Mouse (Mus musculus) brain, adult 2 months (tissue): ENCODE measurements at regions not wholly inside any gene's neighbourhood (a gene's known extent, or its start where the extent isn't known, plus 50 kb on each side); places are given as distances from the start of the nearest gene placed in this dataset.
A peak's percentile ranks its signal among the peaks of the same experiment; 100 is the strongest.

Experiments used
- DNase-seq: peaks from one replicate; pipeline ENCODE4 v3.0.0; 2011; ENCODE audit warnings: low read depth, low spot score

DNA sequence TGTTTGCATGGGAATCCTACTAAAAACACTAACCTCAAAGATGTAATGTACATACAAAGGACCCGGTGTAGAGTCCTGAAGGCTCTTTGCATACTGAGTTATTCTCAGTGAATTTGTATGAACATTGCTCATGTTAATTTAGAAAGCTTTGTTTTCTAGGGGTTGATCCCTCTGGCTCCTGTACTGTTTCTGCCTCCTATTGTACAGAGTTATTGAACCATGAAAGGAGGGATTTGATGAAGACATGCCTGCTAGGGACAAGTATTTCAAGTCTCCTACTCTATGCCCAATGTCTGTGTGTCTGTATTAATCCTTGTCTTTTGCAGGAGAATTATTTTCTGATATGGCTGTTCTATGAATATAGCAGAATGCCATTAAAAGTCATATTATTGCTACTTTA is 1425.1 kb downstream of the Fam181b start:
- DNase-seq = no peak

GRCm38 (mm10) chr7:94517002-94517401 is 1437.3 kb downstream of the Fam181b start:
- no peak for DNase-seq

GRCm38 (mm10) chr7:94532520-94532919 is 1452.9 kb downstream of the Fam181b start:
- no peak for DNase-seq

GRCm38 (mm10) chr7:94548332-94548731 is 1468.7 kb downstream of the Fam181b start:
- no peak for DNase-seq

GRCm38 (mm10) chr7:94581475-94581874 is 1501.8 kb downstream of the Fam181b start:
- no peak for DNase-seq

GRCm38 (mm10) chr7:94587791-94588190 is 1508.1 kb downstream of the Fam181b start:
- no peak for DNase-seq

- no peak for DNase-seq
Measured at GRCm38 (mm10) chr7:94594643-94595042, 1515.0 kb downstream of the Fam181b start.

GRCm38 (mm10) chr7:94618965-94619364 is 1539.3 kb downstream of the Fam181b start:
- no peak for DNase-seq

GRCm38 (mm10) chr7:94624546-94624945 is 1544.9 kb downstream of the Fam181b start:
- DNase-seq = no peak

DNA sequence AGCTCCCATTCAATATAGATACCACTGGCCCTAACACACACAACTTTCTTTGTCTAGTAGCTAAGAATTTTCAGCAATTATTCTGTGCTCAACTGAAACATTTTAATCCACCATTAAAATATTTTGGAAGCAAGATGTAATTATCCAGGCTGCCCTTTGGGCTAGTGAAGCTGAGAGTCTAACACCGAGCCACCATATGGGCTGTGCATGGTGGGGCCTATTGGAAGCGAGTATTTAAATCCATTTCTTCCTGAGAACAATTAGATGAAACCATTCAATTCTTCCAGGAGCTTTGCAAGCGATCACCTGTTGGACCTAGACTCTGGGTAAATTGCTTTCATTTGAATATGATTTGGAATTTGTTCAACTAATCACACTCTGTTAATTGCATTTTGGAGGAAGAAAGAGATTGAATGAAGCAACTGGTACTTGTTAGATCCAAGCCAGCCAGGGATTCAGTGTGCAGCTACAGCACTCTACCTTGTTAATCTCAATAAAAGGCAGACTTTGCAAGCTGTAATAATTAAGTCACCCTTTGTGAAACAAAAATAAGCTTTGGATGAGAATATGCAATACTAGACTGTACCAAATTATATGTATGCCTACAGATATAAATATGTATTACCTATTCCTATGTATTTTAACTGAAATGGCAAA is 1533.6 kb upstream of the Tenm4 start:
- no peak for DNase-seq

- peak; percentile 11 for DNase-seq
Measured at GRCm38 (mm10) chr7:94644560-94645285, 1526.3 kb upstream of the Tenm4 start.

DNA sequence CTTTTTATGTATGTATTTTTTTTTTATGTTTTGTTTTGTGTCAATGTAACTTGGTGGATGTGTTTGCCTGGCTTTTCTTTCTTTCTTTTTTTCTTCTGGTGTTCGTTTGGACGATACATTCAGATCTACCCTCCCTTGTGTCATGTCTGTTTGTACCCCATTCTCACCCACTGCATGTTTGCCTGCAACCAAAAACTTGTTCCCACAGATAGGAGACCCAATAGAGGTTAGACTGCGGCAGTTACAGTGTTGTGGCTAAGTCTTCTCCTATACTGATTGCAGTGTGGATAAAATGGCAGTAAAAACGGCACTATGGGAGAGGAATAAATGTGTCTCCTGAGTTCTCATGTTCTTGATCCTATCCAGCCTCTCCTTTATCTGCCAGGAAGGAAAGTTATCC is 1525.7 kb upstream of the Tenm4 start:
- DNase-seq = no peak

GRCm38 (mm10) chr7:94650462-94650861 is 1520.6 kb upstream of the Tenm4 start:
- DNase-seq = no peak

GRCm38 (mm10) chr7:94666392-94667155 is 1504.5 kb upstream of the Tenm4 start:
- DNase-seq = no peak

- no peak for DNase-seq
Measured at GRCm38 (mm10) chr7:94668296-94668695, 1502.8 kb upstream of the Tenm4 start.

- no peak for DNase-seq
Measured at GRCm38 (mm10) chr7:94668836-94669396, 1502.1 kb upstream of the Tenm4 start.

GRCm38 (mm10) chr7:94687887-94688286 is 1483.2 kb upstream of the Tenm4 start:
- DNase-seq = no peak

- DNase-seq = no peak
Measured at GRCm38 (mm10) chr7:94697214-94697613, 1473.8 kb upstream of the Tenm4 start.

GRCm38 (mm10) chr7:94706457-94706856 is 1464.6 kb upstream of the Tenm4 start:
- peak; percentile 3 for DNase-seq

DNA sequence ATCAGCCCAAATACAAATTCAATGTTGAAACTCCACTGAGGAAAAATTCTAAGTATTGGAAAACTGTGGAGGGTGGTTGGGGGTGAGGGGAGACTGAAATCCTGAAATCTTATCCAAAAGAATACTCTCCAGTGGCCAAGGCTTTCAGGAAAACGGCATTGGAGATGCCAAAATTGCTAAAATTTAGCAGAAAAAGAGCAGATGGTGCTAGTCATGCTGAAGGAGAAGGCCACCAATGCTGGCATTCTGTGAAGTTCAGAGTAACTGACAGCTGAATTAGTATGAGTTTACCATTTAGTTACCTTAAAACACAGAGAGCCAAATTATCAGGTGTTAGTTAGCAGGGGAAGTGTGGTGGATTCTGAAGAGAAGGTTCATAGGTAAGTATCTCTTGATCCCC is 1437.6 kb upstream of the Tenm4 start:
- DNase-seq = peak; percentile 16

GRCm38 (mm10) chr7:94734741-94735140 is 1436.3 kb upstream of the Tenm4 start:
- no peak for DNase-seq
